Mouse (Mus musculus): ENCODE measurements at regions not wholly inside any gene's neighbourhood (a gene's known extent, or its start where the extent isn't known, plus 50 kb on each side); places are given as distances from the start of the nearest gene placed in this dataset.

- DNase-seq (ENCODE audit: low read depth): no peak
Observed at GRCm38 (mm10) chr8:116837991-116838390, 83.3 kb downstream of the Cmc2 start.

GRCm38 (mm10) chr8:116832181-116832580, 89.1 kb downstream of the Cmc2 start:
- DNase-seq (ENCODE audit: low read depth): no peak

DNA sequence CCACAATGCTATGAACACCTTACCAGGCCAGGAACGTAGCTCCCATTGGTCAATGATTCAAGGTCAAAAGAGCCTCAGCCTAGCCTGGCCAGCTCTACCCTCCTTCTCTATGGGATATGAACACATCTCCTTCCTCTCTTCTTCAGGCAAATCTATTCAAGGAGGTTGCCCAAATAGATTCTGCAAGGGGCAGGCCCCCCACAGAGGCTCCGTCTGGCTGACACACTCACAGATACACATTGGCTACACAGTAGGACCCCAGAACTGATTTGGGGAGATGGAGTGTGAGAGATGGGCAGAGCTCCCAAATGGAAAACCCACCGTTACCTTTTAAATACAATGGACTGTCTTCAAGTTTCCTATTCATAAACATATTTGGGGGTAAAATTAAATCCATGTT, 91.6 kb downstream of the Cmc2 start:
- no peak for DNase-seq (ENCODE audit: low read depth)

GRCm38 (mm10) chr8:116828220-116828619, 93.0 kb downstream of the Cmc2 start:
- no peak for DNase-seq (ENCODE audit: low read depth)

DNA sequence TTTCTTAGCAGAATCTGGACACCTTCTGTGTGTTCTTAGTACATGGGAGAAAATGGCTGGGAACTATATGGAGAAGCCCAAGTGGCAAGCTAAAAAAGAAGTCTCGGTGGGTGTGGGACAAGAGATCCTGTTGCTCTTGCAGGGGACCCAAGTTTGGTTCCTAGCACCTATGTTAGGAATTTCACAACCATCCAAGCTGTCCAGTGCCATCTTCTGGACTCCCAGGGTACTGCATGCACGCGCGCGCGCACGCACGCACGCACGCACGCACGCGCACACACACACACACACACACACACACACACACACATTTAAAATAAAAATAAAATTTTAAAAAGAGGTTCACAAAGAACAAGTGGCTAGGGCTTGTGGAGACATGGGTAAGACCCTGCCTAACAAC, 94.1 kb downstream of the Cmc2 start:
- no peak for DNase-seq (ENCODE audit: low read depth)

GRCm38 (mm10) chr8:116814118-116814851, 81.5 kb upstream of the Cdyl2 start:
- DNase-seq (ENCODE audit: low read depth): no peak

DNA sequence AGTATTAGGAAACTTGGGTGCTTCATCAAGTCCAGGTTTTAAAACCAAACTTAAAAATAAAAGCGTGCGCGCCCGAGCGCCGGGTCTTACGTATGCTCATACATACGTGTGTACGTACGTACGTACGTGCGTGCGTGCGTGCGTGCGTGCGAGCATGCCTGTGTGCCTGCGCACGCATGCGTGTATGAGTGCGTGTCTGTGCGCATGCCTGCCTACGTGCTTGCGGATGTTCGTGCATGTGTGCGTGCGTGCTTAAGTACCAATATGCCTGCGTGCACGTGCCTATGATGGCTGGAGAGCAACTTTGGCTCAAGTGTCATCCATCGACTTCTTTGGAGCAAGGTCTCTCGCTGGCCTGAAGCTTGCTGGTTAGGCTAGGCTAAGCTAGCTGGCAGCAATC, 68.5 kb upstream of the Cdyl2 start:
- DNase-seq (ENCODE audit: low read depth): no peak

- DNase-seq (ENCODE audit: low read depth): no peak
Observed at GRCm38 (mm10) chr8:116800636-116801035, 67.8 kb upstream of the Cdyl2 start.

DNA sequence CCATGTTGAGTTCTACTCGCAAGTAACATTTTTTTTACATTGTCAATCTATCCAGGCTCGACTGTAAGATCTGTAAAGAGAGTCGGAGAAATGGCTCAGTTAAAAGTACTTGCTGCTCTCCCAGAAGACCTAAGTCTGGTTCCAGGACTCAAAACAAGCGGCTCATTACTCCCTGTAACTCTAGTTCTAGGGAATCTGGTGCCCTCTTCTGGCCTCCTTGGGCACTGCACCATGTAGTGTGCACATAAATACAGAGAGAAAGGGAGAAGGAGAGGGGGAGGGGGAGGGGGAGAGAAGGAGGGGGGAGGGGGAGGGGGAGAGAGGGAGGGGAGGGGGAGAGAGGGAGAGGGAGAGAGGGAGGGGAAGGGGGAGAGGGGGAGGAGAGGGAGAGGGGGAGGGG, 66.2 kb upstream of the Cdyl2 start:
- peak; percentile 10 for DNase-seq (ENCODE audit: low read depth)

- peak; percentile 27 for DNase-seq (ENCODE audit: low read depth)
Observed at GRCm38 (mm10) chr8:116795713-116796112, 62.9 kb upstream of the Cdyl2 start.

GRCm38 (mm10) chr8:116793107-116793506, 60.3 kb upstream of the Cdyl2 start:
- DNase-seq (ENCODE audit: low read depth): no peak

- DNase-seq (ENCODE audit: low read depth): no peak
Observed at GRCm38 (mm10) chr8:116790294-116790693, 57.5 kb upstream of the Cdyl2 start.
